Mouse (Mus musculus): Measurements from ENCODE around the gene Capzb.
A peak's percentile ranks its signal among the peaks of the same experiment; 100 is the strongest.

Gene Capzb

DNA sequence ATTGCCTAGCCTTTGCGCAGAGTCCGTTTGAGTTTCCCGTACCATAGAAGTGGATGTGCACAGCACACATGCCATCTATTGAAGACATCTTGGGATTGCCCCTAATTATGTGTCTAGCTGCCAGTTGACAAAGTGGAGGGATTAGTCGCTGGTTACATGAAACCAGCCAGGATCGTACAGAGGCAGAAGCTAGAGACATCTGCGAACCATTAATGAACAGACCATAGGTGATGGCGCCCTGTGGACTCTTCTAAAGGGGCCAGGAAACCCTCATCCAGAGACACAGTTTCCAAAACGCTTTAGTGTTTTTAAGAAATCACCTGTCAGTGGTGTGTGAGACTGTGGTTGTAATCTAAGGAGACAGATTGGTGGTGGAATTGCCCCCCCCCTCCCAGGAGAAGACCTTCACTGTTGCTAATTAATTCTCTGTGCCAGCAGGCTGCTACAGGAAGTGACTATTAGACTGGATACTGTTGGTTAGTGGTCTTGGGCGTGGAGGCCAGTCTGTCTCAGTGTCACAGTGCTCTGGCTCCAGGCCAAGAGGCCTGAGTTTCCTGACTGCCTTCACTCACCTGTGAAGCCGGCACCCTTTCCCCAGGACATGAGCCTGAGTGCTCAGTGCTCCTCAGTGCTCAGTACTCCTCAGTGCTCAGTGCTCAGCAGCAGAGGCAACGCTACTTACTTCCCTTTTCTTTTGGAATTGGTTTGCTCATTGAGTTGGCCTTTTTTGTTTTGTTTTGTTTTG lies 37.8 kb downstream of the Capzb start:
- TF ChIP-seq POU5F1 (IDR thresholded peaks at IDR 0.05; ENCODE audit: borderline replicate concordance, low read length) (no peak), NANOG (IDR thresholded peaks at IDR 0.05; ENCODE audit: borderline replicate concordance, low read length) (no peak), CTCF (conservative IDR thresholded peaks at IDR 0.05; ENCODE audit: low read length) (no peak)
- Histone ChIP-seq H3K4me3 (replicated peaks; ENCODE audit: low read length) (peak overlapping the region; percentile 39; the same call in 1 of the 2 replicates), H3K36me3 (ENCODE audit: insufficient read depth, low read length) (peaks cover 87% of the 10 kb centered on the region), H3K27me3 (ENCODE audit: insufficient read depth, low read length) (no peaks in the 10 kb centered on the region), H3K9me3 (ENCODE audit: low read length) (no peaks in the 10 kb centered on the region), H3K4me1 (replicated peaks; ENCODE audit: low read depth, low read length) (peaks cover 96% of the 10 kb centered on the region)

DNA sequence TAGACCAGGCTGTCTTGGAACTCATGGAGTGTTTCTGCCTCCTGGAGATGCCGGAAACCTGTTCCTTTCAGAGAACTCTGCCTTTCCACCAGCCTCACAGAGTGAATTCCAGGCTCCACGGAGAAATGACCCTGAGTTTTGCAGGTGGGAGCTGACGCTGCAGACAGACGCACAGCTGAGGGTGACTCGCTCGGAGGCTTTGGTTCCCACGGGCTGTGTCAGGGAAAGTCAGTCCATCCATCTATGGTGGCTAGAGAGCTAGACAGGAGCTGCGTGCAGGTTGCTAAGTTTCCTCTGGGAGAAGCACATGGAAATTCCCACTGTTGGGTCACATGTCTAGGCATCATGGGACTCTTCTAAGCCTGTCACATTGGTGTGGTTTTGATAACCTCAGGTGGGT lies 38.5 kb downstream of the Capzb start:
- TF ChIP-seq NANOG (IDR thresholded peaks at IDR 0.05; ENCODE audit: borderline replicate concordance, low read length) (no peak), POU5F1 (IDR thresholded peaks at IDR 0.05; ENCODE audit: borderline replicate concordance, low read length) (no peak), CTCF (conservative IDR thresholded peaks at IDR 0.05; ENCODE audit: low read length) (no peak)
- H3K9me3 ChIP-seq (ENCODE audit: low read length), result no peaks in the 10 kb centered on the region
- H3K4me1 ChIP-seq (replicated peaks; ENCODE audit: low read depth, low read length), result peaks cover 95% of the 10 kb centered on the region
- peaks cover 87% of the 10 kb centered on the region for H3K36me3 ChIP-seq (ENCODE audit: insufficient read depth, low read length)
- H3K4me3 ChIP-seq (replicated peaks; ENCODE audit: low read length), result peak overlapping the region; percentile 39
- H3K27me3 ChIP-seq (ENCODE audit: insufficient read depth, low read length), result no peaks in the 10 kb centered on the region

GRCm38 (mm10) chr4:139232479-139233145 lies 39.9 kb downstream of the Capzb start:
- Histone ChIP-seq H3K9me3 (ENCODE audit: low read length) (no peaks in the 10 kb centered on the region), H3K27me3 (ENCODE audit: insufficient read depth, low read length) (no peaks in the 10 kb centered on the region), H3K4me3 (replicated peaks; ENCODE audit: low read length) (peak overlapping the region; percentile 49), H3K36me3 (ENCODE audit: insufficient read depth, low read length) (peaks cover 82% of the 10 kb centered on the region), H3K4me1 (replicated peaks; ENCODE audit: low read depth, low read length) (peaks cover 95% of the 10 kb centered on the region)
- no peak; the same call in 1 of the 2 replicates for TF ChIP-seq NANOG (IDR thresholded peaks at IDR 0.05; ENCODE audit: borderline replicate concordance, low read length)
- peak; percentile 37; the same call in 1 of the 2 replicates for TF ChIP-seq POU5F1 (IDR thresholded peaks at IDR 0.05; ENCODE audit: borderline replicate concordance, low read length)
- peak; percentile 75 for TF ChIP-seq CTCF (conservative IDR thresholded peaks at IDR 0.05; ENCODE audit: low read length)

- H3K4me3 ChIP-seq (replicated peaks; ENCODE audit: low read length), result peak overlapping the region; percentile 49
- H3K36me3 ChIP-seq (ENCODE audit: insufficient read depth, low read length), result peaks cover 79% of the 10 kb centered on the region
- no peak for TF ChIP-seq NANOG (IDR thresholded peaks at IDR 0.05; ENCODE audit: borderline replicate concordance, low read length)
- no peaks in the 10 kb centered on the region for H3K9me3 ChIP-seq (ENCODE audit: low read length)
- peaks cover 95% of the 10 kb centered on the region for H3K4me1 ChIP-seq (replicated peaks; ENCODE audit: low read depth, low read length)
- H3K27me3 ChIP-seq (ENCODE audit: insufficient read depth, low read length), result no peaks in the 10 kb centered on the region
Observed at GRCm38 (mm10) chr4:139233146-139233495, 40.4 kb downstream of the Capzb start.

- TF ChIP-seq NANOG (IDR thresholded peaks at IDR 0.05; ENCODE audit: borderline replicate concordance, low read length) (no peak), CTCF (conservative IDR thresholded peaks at IDR 0.05; ENCODE audit: low read length) (no peak), POU5F1 (IDR thresholded peaks at IDR 0.05; ENCODE audit: borderline replicate concordance, low read length) (no peak)
- Histone ChIP-seq H3K4me1 (replicated peaks; ENCODE audit: low read depth, low read length) (peaks cover 95% of the 10 kb centered on the region), H3K9me3 (ENCODE audit: low read length) (no peaks in the 10 kb centered on the region), H3K36me3 (ENCODE audit: insufficient read depth, low read length) (peaks cover 79% of the 10 kb centered on the region), H3K4me3 (replicated peaks; ENCODE audit: low read length) (0 out of 2 replicates have a peak overlapping the region, but pooled peaks have one; percentile 49), H3K27me3 (ENCODE audit: insufficient read depth, low read length) (no peaks in the 10 kb centered on the region)
Observed at GRCm38 (mm10) chr4:139233755-139234254, 41.1 kb downstream of the Capzb start.

- peaks cover 95% of the 10 kb centered on the region for H3K4me1 ChIP-seq (replicated peaks; ENCODE audit: low read depth, low read length)
- H3K36me3 ChIP-seq (ENCODE audit: insufficient read depth, low read length), result peaks cover 79% of the 10 kb centered on the region
- no peak overlapping the region for H3K4me3 ChIP-seq (replicated peaks; ENCODE audit: low read length)
- TF ChIP-seq CTCF (conservative IDR thresholded peaks at IDR 0.05; ENCODE audit: low read length) (no peak), POU5F1 (IDR thresholded peaks at IDR 0.05; ENCODE audit: borderline replicate concordance, low read length) (no peak), NANOG (IDR thresholded peaks at IDR 0.05; ENCODE audit: borderline replicate concordance, low read length) (no peak)
- no peaks in the 10 kb centered on the region for H3K27me3 ChIP-seq (ENCODE audit: insufficient read depth, low read length)
- H3K9me3 ChIP-seq (ENCODE audit: low read length), result no peaks in the 10 kb centered on the region
Observed at GRCm38 (mm10) chr4:139234261-139234660, 41.6 kb downstream of the Capzb start.

GRCm38 (mm10) chr4:139235556-139235955 lies 42.9 kb downstream of the Capzb start:
- Histone ChIP-seq H3K27me3 (ENCODE audit: insufficient read depth, low read length) (no peaks in the 10 kb centered on the region), H3K36me3 (ENCODE audit: insufficient read depth, low read length) (peaks cover 83% of the 10 kb centered on the region), H3K4me3 (replicated peaks; ENCODE audit: low read length) (no peak overlapping the region), H3K9me3 (ENCODE audit: low read length) (no peaks in the 10 kb centered on the region), H3K4me1 (replicated peaks; ENCODE audit: low read depth, low read length) (peaks cover 86% of the 10 kb centered on the region)
- no peak for TF ChIP-seq POU5F1 (IDR thresholded peaks at IDR 0.05; ENCODE audit: borderline replicate concordance, low read length)
- no peak for TF ChIP-seq CTCF (conservative IDR thresholded peaks at IDR 0.05; ENCODE audit: low read length)
- TF ChIP-seq NANOG (IDR thresholded peaks at IDR 0.05; ENCODE audit: borderline replicate concordance, low read length), result no peak

GRCm38 (mm10) chr4:139238612-139239011 lies 45.9 kb downstream of the Capzb start:
- peaks cover 75% of the 10 kb centered on the region for H3K4me1 ChIP-seq (replicated peaks; ENCODE audit: low read depth, low read length)
- TF ChIP-seq NANOG (IDR thresholded peaks at IDR 0.05; ENCODE audit: borderline replicate concordance, low read length), result no peak
- TF ChIP-seq CTCF (conservative IDR thresholded peaks at IDR 0.05; ENCODE audit: low read length), result no peak
- TF ChIP-seq POU5F1 (IDR thresholded peaks at IDR 0.05; ENCODE audit: borderline replicate concordance, low read length), result no peak
- no peaks in the 10 kb centered on the region for H3K27me3 ChIP-seq (ENCODE audit: insufficient read depth, low read length)
- peaks cover 92% of the 10 kb centered on the region for H3K36me3 ChIP-seq (ENCODE audit: insufficient read depth, low read length)
- H3K9me3 ChIP-seq (ENCODE audit: low read length), result no peaks in the 10 kb centered on the region
- H3K4me3 ChIP-seq (replicated peaks; ENCODE audit: low read length), result peak overlapping the region; percentile 50
